Mouse (Mus musculus): Measurements from ENCODE around the gene Atl1.

Atl1 gene

DNA sequence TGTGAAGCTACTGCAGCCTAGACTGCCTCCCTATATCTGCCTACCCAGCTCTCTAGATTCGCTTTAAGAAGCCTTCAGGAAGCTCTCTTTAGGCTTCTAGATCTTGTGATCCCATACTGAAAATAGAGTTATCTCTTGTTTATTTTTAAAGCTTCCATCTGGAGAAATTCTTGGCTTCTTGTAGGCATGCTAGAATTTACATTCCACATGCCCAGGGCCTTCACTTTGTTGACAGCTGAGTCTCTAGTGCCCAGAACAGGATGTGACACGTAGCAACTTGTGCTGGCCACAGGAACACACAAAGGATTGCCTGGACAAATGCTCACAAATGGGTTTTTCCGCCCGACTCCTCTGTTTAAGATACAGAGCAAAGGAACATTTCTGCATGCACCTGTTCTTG lies 123.5 kb downstream of the Atl1 start:
- no peak for DNase-seq (ENCODE audit: low read depth, low spot score)
